Mouse (Mus musculus) gastrocnemius, postnatal 4 days (tissue): ENCODE results near the gene Plekha5. TPM values are rescaled to one million over a fixed set of nuclear protein-coding genes. Genes with fewer than 3 reads are reported as not detected.
A peak's percentile ranks its signal among the peaks of the same experiment; 100 is the strongest.
"Not testable (repeated sequence)": the region's sequence is repeated elsewhere in the genome, so short reads cannot be mapped to it uniquely, and the experiment has no call there.

Experiments
- DNase-seq, 2 experiments: peaks; one replicate each; pipeline ENCODE4 v3.0.0; 2021 to 2022; ENCODE audit warnings: low spot score in 2 of 2, mixed read lengths in 2 of 2
- total RNA-seq, 2 experiments: library from RNA; stranded (reverse); gene quantifications; 2 replicates each; pipeline ENCODE4 v1.2.3; 2021

The Plekha5 gene
- total RNA-seq, 2 experiments from 2014 or later: 34.7 to 40.1 TPM

DNA sequence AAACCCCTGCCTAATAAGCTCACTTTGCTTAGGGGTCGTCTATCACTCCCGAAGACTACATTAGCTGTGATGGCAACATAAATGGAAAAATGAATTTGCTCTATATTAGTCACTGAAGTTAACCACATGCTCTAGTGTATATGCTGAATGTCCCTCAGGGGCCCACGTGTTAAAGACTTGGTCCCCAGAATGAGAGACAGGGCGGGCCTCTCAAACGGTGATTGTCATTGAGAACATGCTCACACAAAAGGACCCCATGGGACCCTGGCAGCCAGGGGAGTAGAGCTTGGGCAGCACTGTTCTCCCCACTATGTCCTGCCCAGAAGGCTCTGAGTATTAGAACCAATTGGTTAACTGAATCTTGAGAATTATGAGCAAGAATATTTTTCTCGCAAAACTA lies 97.1 kb downstream of the Plekha5 start:
- no peak for DNase-seq

- DNase-seq: no peak
These were observed 98.0 kb downstream of the Plekha5 start for GRCm38 (mm10) chr6:140521832-140522231.

DNA sequence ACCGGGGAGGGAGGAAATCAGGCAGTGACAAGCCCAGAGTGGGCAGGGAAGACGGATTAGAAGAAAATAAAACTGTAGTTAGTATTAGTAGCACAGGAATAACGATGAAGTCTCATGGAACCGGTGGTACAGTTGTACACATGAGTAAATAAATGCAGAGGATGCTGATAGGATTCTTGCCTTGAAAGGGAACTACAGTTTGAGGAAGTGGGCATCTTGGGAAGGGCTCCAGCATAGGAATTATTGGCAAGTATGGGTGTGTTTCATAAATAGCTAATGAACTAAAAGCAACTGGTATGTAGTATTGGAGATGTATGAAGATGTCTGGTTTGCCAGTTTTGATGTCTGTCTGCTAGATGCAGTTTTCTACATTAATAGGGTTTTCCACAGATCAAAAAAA lies 99.7 kb downstream of the Plekha5 start:
- no peak for DNase-seq

- DNase-seq: no peak
These were observed 104.6 kb downstream of the Plekha5 start for GRCm38 (mm10) chr6:140528414-140528813.

GRCm38 (mm10) chr6:140532858-140533257 lies 109.0 kb downstream of the Plekha5 start:
- not testable (repeated sequence) for DNase-seq

DNA sequence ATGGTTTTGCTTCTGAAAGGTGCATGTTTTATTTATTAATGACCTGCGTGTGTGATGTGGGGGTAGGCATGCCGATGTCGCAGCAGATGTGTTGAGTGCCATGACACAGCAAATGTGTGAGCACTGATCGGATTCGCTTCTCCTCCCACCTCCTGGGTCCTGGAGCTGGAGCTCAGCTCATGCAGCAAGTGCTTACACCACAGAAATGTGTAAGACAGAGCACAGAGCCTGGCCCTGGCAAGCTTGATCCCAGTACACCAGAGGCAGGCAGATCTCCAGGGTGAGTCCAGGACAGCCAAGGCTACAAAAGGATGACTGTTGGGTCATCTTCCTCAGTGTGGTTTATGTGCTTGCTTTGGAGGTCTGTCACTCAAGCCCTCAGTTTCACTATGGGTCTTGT lies 109.8 kb downstream of the Plekha5 start:
- DNase-seq: no peak

DNA sequence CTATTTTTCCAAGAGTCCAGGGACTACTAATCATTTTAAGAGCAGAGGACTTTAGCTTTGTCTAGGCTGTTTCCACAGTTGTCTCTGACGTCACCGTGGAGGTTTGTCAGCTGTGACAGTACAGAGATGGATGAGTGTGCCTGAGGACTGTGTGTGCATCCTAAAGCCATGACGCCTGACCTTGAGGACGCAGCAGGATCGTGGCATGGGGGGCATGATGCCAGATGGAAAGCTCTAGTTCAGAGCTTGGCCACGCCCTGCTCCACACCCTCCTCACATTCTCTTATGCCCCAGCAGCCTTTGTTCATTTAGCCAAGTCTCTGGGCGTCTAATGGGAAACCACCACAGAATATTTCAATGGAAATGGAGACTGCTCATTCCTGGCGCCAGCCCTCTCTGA lies 111.7 kb downstream of the Plekha5 start:
- DNase-seq: peak in 1 of 2 experiments; percentile 0

- no peak for DNase-seq
These were observed 118.1 kb downstream of the Plekha5 start for GRCm38 (mm10) chr6:140541919-140542318.

DNA sequence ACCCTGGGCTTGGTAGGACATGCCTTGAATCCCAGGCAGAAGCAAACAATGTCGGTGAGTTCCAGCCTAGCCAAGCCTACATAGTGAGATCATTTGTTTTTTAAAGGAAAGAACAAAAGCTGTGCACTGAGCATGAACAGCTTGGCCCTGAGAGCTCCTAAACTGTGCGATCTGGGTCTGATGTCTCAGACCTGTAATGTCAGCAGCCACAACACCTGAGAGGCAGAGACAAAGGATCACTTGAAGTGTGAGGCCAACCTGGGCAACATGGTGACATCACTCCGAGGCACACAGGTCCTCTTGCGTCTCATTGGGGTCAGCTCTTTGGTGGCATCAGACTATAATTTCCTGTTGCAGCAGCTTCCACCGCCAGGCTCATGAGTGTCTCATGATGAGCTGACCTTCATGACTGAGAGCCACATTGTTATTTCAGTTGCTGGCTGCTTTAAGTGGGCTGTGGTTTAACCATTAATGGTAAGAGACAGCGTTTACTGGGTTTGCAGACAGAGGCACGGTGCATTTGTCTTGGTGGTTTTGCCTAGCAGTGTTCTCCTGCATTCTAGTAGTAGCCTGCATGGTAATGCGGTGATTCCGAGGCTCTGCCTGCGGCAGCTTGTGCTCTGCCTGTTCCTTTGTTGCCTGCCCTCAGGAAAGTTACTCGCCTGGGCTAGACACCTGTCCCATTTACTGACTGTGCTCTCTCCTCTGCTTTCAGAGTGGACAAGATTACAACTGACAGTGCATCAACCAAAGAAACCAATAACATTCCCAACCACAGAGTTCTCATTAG lies 119.3 kb downstream of the Plekha5 start:
- DNase-seq: no peak

DNA sequence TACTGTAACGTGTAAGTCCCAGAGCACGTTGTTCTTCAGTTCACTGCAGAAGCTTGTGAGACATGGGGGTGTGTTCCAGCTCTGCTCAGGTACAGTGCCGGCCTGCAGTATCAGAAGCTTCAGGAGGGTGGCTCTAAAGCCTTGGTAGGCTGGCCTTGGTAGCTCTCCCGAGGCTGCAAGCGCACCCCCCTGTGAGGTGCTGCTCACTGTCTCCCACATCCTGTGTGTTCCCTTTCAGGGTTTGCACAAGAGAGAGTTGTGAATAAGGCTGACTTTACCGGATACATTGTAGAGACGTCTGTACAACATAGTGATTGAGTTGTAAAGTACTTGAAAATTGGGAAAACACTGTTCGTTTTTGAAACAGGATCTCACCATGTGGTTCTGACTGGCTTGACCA lies 122.2 kb downstream of the Plekha5 start:
- DNase-seq: no peak

DNA sequence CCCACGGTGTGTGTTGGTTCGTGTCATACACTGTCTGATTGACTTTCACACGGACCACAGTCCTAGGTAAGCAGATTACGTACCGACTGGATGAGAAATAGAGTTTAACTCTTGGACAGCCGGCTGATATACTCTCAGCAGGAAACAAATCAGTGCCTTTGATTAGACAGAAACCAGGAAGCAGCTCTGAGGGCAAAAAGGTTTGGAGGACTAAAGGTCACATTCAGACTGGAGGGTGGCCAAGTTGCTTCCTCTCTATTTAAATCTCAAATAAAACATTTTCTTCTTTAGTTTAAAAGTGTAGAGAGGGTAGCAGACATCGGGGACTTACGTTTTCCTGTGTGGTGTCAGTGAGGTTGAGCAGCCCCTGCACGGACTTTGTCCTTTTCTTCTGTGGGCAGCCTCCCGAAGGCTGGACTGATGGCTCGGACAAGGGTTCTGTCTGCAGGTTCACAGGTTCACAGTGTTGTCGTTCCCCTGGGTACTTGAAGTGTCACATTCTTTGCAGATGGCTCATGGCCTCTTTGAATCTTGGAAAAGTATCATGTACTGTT lies 122.9 kb downstream of the Plekha5 start:
- DNase-seq: no peak

DNA sequence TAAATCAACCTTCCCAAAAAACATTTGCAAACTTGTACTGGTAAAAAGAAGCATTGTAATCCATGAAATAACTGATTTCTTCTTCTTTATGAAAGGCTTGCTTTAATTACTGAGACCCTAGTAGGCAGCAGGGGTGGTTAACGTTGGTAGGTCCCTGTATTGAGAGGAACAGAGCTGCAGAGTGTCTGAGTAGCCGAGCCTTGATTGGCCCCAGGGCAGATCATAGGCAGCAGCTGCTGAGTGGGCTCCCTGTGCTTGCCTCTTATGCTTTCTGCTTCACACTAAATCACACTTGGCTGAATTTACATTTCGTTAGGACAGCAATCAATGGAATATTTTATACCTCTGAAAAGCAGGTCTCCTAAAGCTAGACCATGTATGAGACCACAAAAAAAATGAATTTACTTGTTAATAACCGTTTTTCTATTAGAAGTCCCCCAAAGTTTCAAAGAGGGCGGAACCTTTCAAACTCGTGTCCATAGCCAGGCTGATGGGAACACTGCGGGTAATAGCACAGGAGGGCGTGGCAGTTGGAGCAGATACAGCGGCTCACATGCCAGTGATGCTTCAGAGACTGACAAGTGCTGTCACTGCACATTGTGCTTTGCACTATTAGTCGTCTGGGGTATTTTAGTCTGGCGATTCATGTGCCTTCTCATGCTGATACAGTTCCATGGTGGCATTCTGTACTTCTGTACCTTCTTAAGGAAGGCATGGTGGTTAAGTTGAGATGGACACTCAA lies 123.5 kb downstream of the Plekha5 start:
- no peak for DNase-seq

- DNase-seq: no peak
These were observed 124.4 kb downstream of the Plekha5 start for GRCm38 (mm10) chr6:140548082-140548769.

DNA sequence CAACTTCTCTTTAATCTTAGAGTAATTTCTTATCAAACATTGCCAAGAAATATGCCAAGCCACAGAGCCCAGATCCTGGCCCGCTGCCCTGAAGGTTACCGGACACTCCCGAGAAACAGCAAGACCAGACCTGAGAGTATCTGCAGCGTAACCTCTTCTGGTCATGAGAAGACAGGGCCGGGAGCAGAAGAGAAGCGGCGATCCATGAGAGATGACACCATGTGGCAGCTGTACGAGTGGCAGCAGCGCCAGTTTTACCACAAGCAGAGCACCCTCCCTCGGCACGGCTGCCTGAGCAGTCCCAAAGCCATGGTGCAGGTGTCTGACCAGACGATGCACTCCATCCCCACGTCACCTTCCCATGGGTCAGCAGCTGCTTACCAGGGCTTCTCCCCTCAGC lies 126.9 kb downstream of the Plekha5 start:
- DNase-seq: no peak

DNA sequence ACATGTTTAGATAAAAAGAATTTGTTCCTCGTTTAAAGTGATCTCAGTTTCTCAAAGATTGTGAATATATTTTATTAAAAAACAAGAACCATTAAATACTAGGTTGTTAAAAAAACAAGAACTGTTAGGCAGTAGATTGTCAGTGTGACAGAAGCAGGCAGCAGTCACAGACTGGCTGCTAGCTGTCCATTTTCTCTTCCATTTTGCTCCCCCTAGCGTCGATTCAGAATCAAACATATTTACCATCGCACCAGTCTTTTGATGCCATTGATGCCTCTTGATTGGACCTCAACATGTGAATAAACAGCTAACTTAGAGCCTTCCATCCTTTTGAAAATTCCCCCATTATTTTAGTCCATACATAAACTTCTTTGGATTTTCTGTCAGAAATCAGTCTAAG lies 130.4 kb downstream of the Plekha5 start:
- no peak for DNase-seq

DNA sequence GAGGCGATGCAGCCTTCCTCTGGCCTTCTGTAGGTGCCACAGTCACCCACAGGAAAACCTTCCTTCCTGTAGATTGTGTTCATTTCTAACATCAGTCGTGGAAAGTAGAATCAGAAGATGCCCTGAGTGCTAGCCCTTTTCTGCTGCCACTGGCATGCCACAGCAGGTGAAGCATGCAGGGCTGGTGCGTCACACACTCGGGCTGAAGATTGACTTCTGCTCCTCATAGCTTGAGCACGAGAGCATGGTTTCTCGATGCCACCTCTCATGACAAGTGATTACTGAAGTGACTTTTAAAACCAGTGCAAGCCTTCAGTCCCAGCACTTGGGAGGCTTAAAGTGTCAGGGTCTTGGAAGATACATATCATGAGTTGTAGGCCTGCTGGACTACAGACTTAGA lies 135.6 kb downstream of the Plekha5 start:
- DNase-seq: no peak

DNA sequence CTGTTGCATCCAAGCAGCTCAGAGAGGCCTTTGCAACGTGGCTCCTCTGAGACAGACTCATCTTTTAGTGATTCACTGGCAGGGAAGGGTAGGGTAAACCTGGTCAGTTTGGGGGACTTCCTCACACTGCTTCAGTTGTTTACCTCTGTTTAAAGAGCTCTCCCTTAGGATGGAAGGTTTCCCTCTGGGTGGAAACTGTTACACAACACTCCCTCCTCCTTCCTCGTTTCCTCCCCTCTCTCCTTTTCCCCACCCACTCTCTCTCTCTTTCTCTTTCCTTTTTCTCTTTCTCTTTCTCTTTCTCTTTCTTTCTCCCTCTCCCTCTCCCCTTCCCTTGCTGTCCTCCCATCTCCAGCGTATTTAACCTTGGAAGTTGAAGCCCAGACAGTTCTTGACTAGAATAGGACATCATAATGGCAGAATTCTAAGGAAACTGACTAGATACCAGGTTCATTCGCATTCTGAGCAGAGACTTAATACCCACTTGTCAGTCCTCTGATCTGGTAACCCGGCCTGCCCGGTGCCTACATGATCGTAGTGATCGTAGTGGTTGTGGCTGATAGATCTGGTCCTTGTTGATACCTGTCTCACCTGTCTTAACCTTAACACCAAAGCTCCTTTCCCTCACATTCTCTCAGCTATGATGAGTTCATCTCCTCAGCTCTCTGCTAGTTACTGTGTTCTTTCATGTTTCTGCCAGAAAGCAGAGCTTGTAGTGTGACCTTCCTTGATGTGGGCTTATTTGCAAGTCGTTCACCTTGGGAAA lies 137.5 kb downstream of the Plekha5 start:
- no peak for DNase-seq

GRCm38 (mm10) chr6:140561917-140562590 lies 138.2 kb downstream of the Plekha5 start:
- no peak for DNase-seq

DNA sequence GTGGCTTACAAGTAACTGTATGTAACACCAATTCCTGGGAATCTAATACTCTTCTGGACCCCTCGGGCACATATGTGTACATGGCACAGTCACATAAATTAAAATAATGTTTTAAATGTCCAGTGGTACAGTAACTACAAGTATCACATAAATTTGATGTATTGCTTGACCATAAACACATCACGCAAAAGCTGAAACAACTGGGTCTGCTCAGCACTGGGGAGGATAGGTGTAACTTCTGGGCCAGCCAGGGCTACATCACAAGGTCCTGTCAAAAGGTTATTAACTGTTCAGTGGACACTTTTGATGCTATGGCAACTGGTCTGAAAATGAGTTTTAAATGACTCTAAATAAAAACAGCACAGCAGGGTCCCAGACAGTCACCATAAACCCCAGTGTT lies 143.3 kb downstream of the Plekha5 start:
- no peak for DNase-seq

DNA sequence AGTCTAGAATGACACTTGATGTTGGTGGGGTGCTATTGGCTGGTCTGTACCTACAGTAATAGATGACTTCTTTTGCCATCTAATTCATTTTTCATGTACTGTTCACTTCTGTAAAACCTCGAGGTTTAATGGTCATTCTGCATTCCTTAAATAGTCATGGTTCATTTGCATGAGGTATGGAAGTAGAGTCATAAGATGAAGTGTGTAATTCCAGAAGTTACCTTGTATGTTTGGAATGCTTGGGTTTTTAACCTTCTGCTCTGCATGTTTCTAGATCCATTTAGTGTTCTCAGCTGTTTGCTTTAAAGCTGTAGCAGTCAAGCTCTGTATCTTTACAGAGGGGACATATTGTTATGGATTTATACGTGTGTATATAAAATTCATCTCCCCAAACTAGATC lies 144.0 kb downstream of the Plekha5 start:
- DNase-seq: no peak
